Mouse (Mus musculus): ENCODE measurements around the gene Hoxd10. TPM values are rescaled to one million over a fixed set of nuclear protein-coding genes. Genes with fewer than 3 reads are reported as not detected.

The Hoxd10 gene
- polyA plus RNA-seq, 1 experiment = not detected

DNA sequence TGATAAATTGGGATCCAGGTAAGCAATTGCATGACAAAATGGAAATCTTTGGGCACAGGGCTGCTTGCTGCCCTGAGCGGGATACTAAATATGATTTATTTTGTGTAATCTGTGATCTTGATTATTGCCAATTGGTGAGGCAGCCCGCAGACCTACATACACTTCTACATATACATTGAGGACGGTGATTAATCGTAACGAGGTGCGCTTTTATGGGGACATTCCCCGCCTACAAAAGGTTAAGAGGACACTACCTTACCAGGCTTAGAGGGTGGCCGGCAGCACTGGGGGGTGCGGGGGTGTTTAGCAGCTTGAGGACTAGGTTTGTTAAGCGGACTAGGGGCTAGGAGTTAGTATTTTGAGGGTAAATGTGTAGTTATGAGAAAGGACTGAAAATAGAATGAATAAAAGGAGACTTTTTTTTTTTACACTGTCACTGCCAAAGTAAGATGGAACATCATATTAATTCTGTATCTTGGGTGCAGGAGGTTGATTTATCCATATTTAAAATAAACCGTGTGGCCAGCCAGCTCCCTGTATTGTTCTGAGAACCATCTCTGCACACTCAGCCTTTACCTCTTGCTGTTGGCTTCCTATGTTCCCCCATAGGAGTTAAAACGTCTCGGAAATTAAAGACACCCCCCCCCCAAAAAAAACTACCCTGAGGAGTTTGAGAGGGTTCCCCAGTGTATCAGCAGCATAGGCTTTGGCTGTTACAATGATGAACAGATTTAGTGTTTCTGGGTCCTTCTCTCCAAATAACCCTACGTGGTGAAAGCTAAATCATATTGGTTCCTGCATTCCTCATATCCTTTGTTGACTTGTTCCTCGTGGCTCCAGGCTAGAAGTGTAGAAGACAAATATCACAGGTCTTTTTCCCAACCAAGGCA, 45.2 kb downstream of the Hoxd10 start:
- TF ChIP-seq CTCF (IDR thresholded peaks at IDR 0.05; ENCODE audit: borderline replicate concordance, insufficient read depth, low read depth, low read length) = no peak
- no peak for TF ChIP-seq POLR2A (IDR thresholded peaks at IDR 0.05; ENCODE audit: borderline replicate concordance, insufficient read depth, low read length)
- Histone ChIP-seq H3K4me1 (ENCODE audit: control insufficient read depth, insufficient read depth, low read length) (no peaks in the 10 kb centered on the region), H3K4me3 (replicated peaks; ENCODE audit: insufficient read depth, low read depth, low read length) (no peak overlapping the region), H3K27ac (ENCODE audit: insufficient read depth, low read length) (no peak overlapping the region), H3K27me3 (ENCODE audit: control insufficient read depth, insufficient read depth, low read length) (peaks cover 16% of the 10 kb centered on the region; the same call in 1 of the 2 replicates)
- no peak for DNase-seq
- 5% methylated on average over 15 of the region's 15 CpGs for WGBS

GRCm38 (mm10) chr2:74737578-74738070, 45.9 kb downstream of the Hoxd10 start:
- 5% methylated on average over 7 of the region's 7 CpGs for WGBS
- no peak for DNase-seq
- Histone ChIP-seq H3K4me3 (replicated peaks; ENCODE audit: insufficient read depth, low read depth, low read length) (no peak overlapping the region), H3K27ac (ENCODE audit: insufficient read depth, low read length) (no peak overlapping the region), H3K27me3 (ENCODE audit: control insufficient read depth, insufficient read depth, low read length) (peaks cover 14% of the 10 kb centered on the region; the same call in 1 of the 2 replicates), H3K4me1 (ENCODE audit: control insufficient read depth, insufficient read depth, low read length) (no peaks in the 10 kb centered on the region)
- TF ChIP-seq CTCF (IDR thresholded peaks at IDR 0.05; ENCODE audit: borderline replicate concordance, insufficient read depth, low read depth, low read length) = no peak
- no peak for TF ChIP-seq POLR2A (IDR thresholded peaks at IDR 0.05; ENCODE audit: borderline replicate concordance, insufficient read depth, low read length)

DNA sequence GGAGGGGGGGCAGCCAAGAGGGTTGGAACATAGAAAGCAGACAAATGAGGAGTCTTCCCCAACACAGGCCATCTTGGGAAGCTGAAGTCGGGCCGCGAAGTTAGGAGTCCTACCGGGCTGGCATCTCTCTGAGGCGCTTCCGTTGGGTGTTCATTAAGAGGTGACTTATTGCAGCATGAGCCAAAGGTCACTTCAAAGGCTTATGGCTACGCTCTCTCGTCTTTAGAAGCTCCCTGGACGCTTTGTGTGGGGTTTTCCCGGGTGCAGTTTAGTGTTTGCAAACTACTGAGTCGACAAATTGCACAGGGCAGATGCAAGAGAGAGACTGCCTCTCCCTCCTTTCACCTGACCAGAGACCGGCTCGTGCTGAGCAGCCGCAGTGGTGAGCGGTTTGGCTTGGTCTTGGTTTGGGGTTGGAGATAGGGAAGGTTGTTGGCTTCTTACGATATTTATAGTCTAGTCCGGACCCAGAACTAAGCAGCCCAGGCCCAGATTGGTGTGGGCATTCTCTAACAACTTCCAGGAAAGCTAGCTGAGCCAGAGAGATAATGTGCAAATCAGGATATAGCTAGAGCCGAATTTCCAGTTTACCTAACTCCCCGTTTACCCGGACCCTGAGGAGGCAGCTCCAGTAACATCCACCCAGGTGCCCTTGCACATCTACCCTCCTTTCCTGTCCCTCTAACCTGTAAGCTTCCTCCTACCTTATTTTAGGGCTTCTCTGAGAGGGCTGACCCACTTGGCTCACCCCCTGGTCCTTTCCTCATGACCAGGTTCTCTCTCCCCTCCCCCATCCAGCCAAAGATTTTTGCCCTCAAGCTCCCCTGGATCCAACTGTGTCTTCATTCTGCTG, 47.1 kb downstream of the Hoxd10 start:
- DNase-seq = no peak
- H3K4me3 ChIP-seq (replicated peaks; ENCODE audit: insufficient read depth, low read depth, low read length) = no peak overlapping the region
- H3K27ac ChIP-seq (ENCODE audit: insufficient read depth, low read length) = no peak overlapping the region
- no peak for TF ChIP-seq POLR2A (IDR thresholded peaks at IDR 0.05; ENCODE audit: borderline replicate concordance, insufficient read depth, low read length)
- TF ChIP-seq CTCF (IDR thresholded peaks at IDR 0.05; ENCODE audit: borderline replicate concordance, insufficient read depth, low read depth, low read length) = no peak
- WGBS = 2% methylated on average over 20 of the region's 20 CpGs
- H3K27me3 ChIP-seq (ENCODE audit: control insufficient read depth, insufficient read depth, low read length) = peaks cover 7% of the 10 kb centered on the region; the same call in 1 of the 2 replicates
- no peaks in the 10 kb centered on the region for H3K4me1 ChIP-seq (ENCODE audit: control insufficient read depth, insufficient read depth, low read length)

DNA sequence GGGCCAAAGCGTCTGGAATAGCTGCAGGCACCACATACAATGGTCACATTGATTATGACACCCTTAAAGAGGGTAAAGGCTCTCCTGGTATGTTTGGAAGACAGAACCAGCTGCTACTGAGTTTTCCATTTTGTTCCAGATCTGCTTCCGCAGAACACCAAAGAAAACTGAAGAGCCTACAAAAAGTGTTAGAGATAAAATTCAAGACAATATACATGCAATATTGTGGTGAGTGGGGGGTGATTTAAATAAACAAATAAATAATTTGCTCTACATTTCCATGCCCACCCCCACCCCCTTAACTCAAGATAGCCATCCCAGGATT, 47.7 kb downstream of the Hoxd10 start:
- H3K27me3 ChIP-seq (ENCODE audit: control insufficient read depth, insufficient read depth, low read length) = peaks cover 5% of the 10 kb centered on the region; the same call in 1 of the 2 replicates
- no peaks in the 10 kb centered on the region for H3K4me1 ChIP-seq (ENCODE audit: control insufficient read depth, insufficient read depth, low read length)
- H3K4me3 ChIP-seq (replicated peaks; ENCODE audit: insufficient read depth, low read depth, low read length) = no peak overlapping the region
- DNase-seq = no peak
- H3K27ac ChIP-seq (ENCODE audit: insufficient read depth, low read length) = no peak overlapping the region
- TF ChIP-seq POLR2A (IDR thresholded peaks at IDR 0.05; ENCODE audit: borderline replicate concordance, insufficient read depth, low read length) (no peak), CTCF (IDR thresholded peaks at IDR 0.05; ENCODE audit: borderline replicate concordance, insufficient read depth, low read depth, low read length) (no peak)
- 3% methylated on average over 2 of the region's 2 CpGs for WGBS

- Histone ChIP-seq H3K27me3 (ENCODE audit: control insufficient read depth, insufficient read depth, low read length) (peaks cover 3% of the 10 kb centered on the region; the same call in 1 of the 2 replicates), H3K27ac (ENCODE audit: insufficient read depth, low read length) (no peak overlapping the region), H3K4me1 (ENCODE audit: control insufficient read depth, insufficient read depth, low read length) (no peaks in the 10 kb centered on the region), H3K4me3 (replicated peaks; ENCODE audit: insufficient read depth, low read depth, low read length) (no peak overlapping the region)
- DNase-seq = no peak
- 3% methylated on average over 14 of the region's 14 CpGs for WGBS
- TF ChIP-seq POLR2A (IDR thresholded peaks at IDR 0.05; ENCODE audit: borderline replicate concordance, insufficient read depth, low read length) = no peak
These were observed 48.1 kb downstream of the Hoxd10 start for GRCm38 (mm10) chr2:74739869-74740268.

GRCm38 (mm10) chr2:74740311-74741091, 48.8 kb downstream of the Hoxd10 start:
- Histone ChIP-seq H3K4me3 (replicated peaks; ENCODE audit: insufficient read depth, low read depth, low read length) (no peak overlapping the region), H3K4me1 (ENCODE audit: control insufficient read depth, insufficient read depth, low read length) (no peaks in the 10 kb centered on the region), H3K27ac (ENCODE audit: insufficient read depth, low read length) (no peak overlapping the region), H3K27me3 (ENCODE audit: control insufficient read depth, insufficient read depth, low read length) (peaks cover 4% of the 10 kb centered on the region; the same call in 1 of the 2 replicates)
- no peak for TF ChIP-seq CTCF (IDR thresholded peaks at IDR 0.05; ENCODE audit: borderline replicate concordance, insufficient read depth, low read depth, low read length)
- no peak for TF ChIP-seq POLR2A (IDR thresholded peaks at IDR 0.05; ENCODE audit: borderline replicate concordance, insufficient read depth, low read length)
- no peak for DNase-seq
- 3% methylated on average over 43 of the region's 43 CpGs for WGBS

All from cerebellum, adult 2 months (tissue).